In the genomic region with DNA sequence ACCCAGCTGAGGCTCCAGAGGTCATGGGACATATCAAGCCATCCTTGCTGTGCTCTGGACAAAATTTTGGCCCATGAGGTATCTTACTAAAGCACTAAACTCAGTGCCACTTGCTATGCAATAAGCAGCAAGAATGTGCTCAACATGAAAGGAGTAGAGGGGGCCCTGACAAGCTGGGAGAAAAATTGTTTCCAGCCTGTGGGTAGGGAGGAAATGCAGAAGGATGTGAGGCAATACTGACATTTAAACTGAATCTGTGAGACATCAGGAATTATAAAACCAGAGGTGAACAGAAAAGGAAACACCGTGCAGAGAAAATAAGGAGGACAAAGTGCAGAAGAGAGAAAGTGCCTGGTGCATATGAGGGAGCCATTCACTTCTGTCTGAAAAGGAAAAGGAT, we compare ENCODE assay signal across 23 mouse cellular contexts. TPM values are rescaled to one million over a fixed set of nuclear protein-coding genes. Genes with fewer than 3 reads are reported as not detected.
A peak's percentile ranks its signal among the peaks of the same experiment; 100 is the strongest.
DNase-seq lines count a peak whose midpoint lies in the region; ATAC-seq lines count a peak whose summit lies in the region.
"Had no signal": no experiment of that assay in that cellular context is flagged by ENCODE, and none has a peak within 500 bp of the region (broad histone marks: within the 10 kb centered on the region; RNA-seq: fewer than 3 reads in every experiment).

No protein-coding gene starts in this region.

- no peak overlapping the region for H3K4me3 ChIP-seq in hindbrain, embryonic 14.5 days (replicated peaks; ENCODE audit: low read length)
- H3K4me3 ChIP-seq in intestine, embryonic 15.5 days (replicated peaks) = no peak overlapping the region

- 85% methylated on average over 1 of the region's 1 CpGs for WGBS in hindbrain, embryonic 14.5 days
- 50% methylated on average over 1 of the region's 1 CpGs for whole genome bisulfite sequencing in intestine, embryonic 15.5 days

- peak; percentile 56 for DNase-seq in adipocyte (ENCODE audit: low spot score)
- no peak for DNase-seq in hindbrain, embryonic 14.5 days (ENCODE audit: low spot score)
- no peak for DNase-seq in kidney, postnatal 36 days
- no peak for DNase-seq in cerebellum, adult 11 months
- DNase-seq: adrenal gland, adult 2 months; adrenal gland, adult 8-10 months; adrenal gland, postnatal 10 days; adrenal gland, postnatal 14 days; adrenal gland, postnatal 25 days; adrenal gland, postnatal 36 days; B cell, adult 2 months; cerebellum, adult 11-12 months; cerebellum, adult 18-20 months; cerebellum, adult 2 months had no signal

- H3K27me3 ChIP-seq in hindbrain, embryonic 14.5 days (ENCODE audit: control insufficient read depth, insufficient read depth, low read length) = no peaks in the 10 kb centered on the region
- no peaks in the 10 kb centered on the region for H3K27me3 ChIP-seq in intestine, embryonic 15.5 days (replicated peaks)
- H3K27me3 ChIP-seq: Patski had no signal

- no peaks in the 10 kb centered on the region for H3K9me3 ChIP-seq in hindbrain, embryonic 14.5 days (ENCODE audit: control insufficient read depth, low read length)
- no peaks in the 10 kb centered on the region for H3K9me3 ChIP-seq in intestine, embryonic 15.5 days
- H3K9me3 ChIP-seq: G1E had no signal

- H3K4me2 ChIP-seq in hindbrain, embryonic 14.5 days (replicated peaks) = no peak overlapping the region
- no peak overlapping the region for H3K4me2 ChIP-seq in intestine, embryonic 15.5 days (replicated peaks)

- no peak overlapping the region for H3K9ac ChIP-seq in hindbrain, embryonic 14.5 days
- no peak overlapping the region for H3K9ac ChIP-seq in intestine, embryonic 15.5 days

- H3K27ac ChIP-seq in hindbrain, embryonic 14.5 days = no peak overlapping the region
- H3K27ac ChIP-seq in intestine, embryonic 15.5 days = no peak overlapping the region

- no peaks in the 10 kb centered on the region for H3K36me3 ChIP-seq in hindbrain, embryonic 14.5 days (replicated peaks; ENCODE audit: control insufficient read depth, insufficient read depth)
- H3K36me3 ChIP-seq in intestine, embryonic 15.5 days = no peaks in the 10 kb centered on the region
- H3K36me3 ChIP-seq: G1E had no signal

- no peaks in the 10 kb centered on the region for H3K4me1 ChIP-seq in hindbrain, embryonic 14.5 days (replicated peaks; ENCODE audit: control insufficient read depth, insufficient read depth, low read length)
- 0 out of 2 replicates have a peak, but pooled peaks cover 2% of the 10 kb centered on the region for H3K4me1 ChIP-seq in intestine, embryonic 15.5 days (replicated peaks)

- 0 out of 2 replicates have a peak, but pooled peaks have one; percentile 25 for ATAC-seq in common myeloid progenitor, adult 5-6 weeks (replicated peaks; ENCODE audit: low read depth, poor library complexity, severe bottlenecking)
- ATAC-seq in granulocyte monocyte progenitor cell, adult 5-6 weeks (replicated peaks; ENCODE audit: poor library complexity, severe bottlenecking) = peak; percentile 65
- peak; percentile 61; the same call in 1 of the 2 replicates for ATAC-seq in megakaryocyte progenitor cell, adult 5-6 weeks (replicated peaks; ENCODE audit: poor library complexity)
- no peak for ATAC-seq in hindbrain, embryonic 14.5 days (ENCODE audit: low FRiP score)
- ATAC-seq in intestine, embryonic 15.5 days = no peak
- ATAC-seq: activated CD4-positive, CD25-positive, alpha-beta regulatory T cell, adult 4 months; CD4-positive, CD25-positive, alpha-beta regulatory T cell, adult 4 months; Patski had no signal

RNA-seq across cellular contexts. Expression of a gene that starts 24.7 kb away (rescaled TPM):
- total RNA-seq in common myeloid progenitor, adult 5-6 weeks (2017) = 1.1 and 3.8 TPM in 2 replicates
- 0.37 and 2.0 TPM in 2 replicates for total RNA-seq in granulocyte monocyte progenitor cell, adult 5-6 weeks (2014; fragmentation: Nextera tagmentation)
- not detected in 2 replicates for total RNA-seq in granulocyte monocyte progenitor cell, adult 5-6 weeks (2017)
- 0.24 and 0.44 TPM in 2 replicates for total RNA-seq in megakaryocyte progenitor cell, adult 5-6 weeks (2015)
- total RNA-seq in megakaryocyte progenitor cell, adult 5-6 weeks (2017) = 0.74 and 0.79 TPM in 2 replicates
- polyA plus RNA-seq in hindbrain, embryonic 14.5 days (2014; fragmentation: Nextera tagmentation; extraction: Ambion mirVana) = 22.3 and 30.2 TPM in 2 replicates
- 17.1 and 19.5 TPM in 2 replicates for polyA plus RNA-seq in intestine, embryonic 15.5 days (2015; fragmentation: Nextera tagmentation; extraction: Ambion mirVana)
- total RNA-seq: CH12.LX had no signal

Comparison
In these comparisons a context has a peak if more than half of its experiments do, and no peak if none do; other contexts are left out.
1. ATAC-seq: peak in common myeloid progenitor, adult 5-6 weeks (single experiment), granulocyte monocyte progenitor cell, adult 5-6 weeks (single experiment) and megakaryocyte progenitor cell, adult 5-6 weeks (single experiment); none in hindbrain, embryonic 14.5 days (single experiment) and intestine, embryonic 15.5 days (single experiment).